Mouse (Mus musculus): ENCODE measurements at regions not wholly inside any gene's neighbourhood (a gene's known extent, or its start where the extent isn't known, plus 50 kb on each side); places are given as distances from the start of the nearest gene placed in this dataset.
"Not testable (repeated sequence)": the region's sequence is repeated elsewhere in the genome, so short reads cannot be mapped to it uniquely, and the experiment has no call there.

DNA sequence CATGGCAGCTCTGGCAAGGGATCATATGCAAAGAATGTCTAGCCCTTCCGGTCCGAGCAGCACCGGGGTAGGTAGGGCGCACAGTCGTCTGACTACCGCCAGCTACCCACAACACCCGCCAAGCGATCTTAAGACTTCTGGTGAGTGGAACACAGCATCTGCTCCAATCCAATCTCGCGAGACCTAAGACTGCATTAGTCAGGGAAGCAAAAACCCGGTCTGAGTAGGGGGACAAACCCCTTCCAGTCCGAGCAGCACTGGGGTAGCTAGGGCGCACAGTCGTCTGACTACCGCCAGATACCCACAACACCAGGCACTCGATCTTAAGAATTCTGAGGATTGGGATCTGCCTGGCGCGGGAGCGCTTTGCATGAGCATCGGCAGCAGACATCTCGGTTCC is 57.1 kb downstream of the Nap1l2 start:
- not testable (repeated sequence) for TF ChIP-seq USF1 (IDR thresholded peaks at IDR 0.05; ENCODE audit: low read depth); POLR2AphosphoS2 (IDR thresholded peaks at IDR 0.05; ENCODE audit: insufficient read length, low read depth); POLR2A (IDR thresholded peaks at IDR 0.05; ENCODE audit: insufficient read length, low read depth); MAX (IDR thresholded peaks at IDR 0.05; ENCODE audit: low read depth); TCF3 (IDR thresholded peaks at IDR 0.05; ENCODE audit: insufficient read length, low read depth); REST (IDR thresholded peaks at IDR 0.05; ENCODE audit: insufficient read depth, insufficient read length); TCF12 (IDR thresholded peaks at IDR 0.05; ENCODE audit: insufficient read depth, poor library complexity, severe bottlenecking)

Data from myocyte (in vitro differentiated cells).